Mouse (Mus musculus) urinary bladder, postnatal 14 days (tissue): Measurements from ENCODE around the gene Cabp2.
"Not testable (repeated sequence)": the region's sequence is repeated elsewhere in the genome, so short reads cannot be mapped to it uniquely, and the experiment has no call there.

ENCODE experiments used
- DNase-seq: peaks from one replicate; pipeline ENCODE4 v3.0.0; 2021; ENCODE audit warnings: low spot score

Cabp2 gene

DNA sequence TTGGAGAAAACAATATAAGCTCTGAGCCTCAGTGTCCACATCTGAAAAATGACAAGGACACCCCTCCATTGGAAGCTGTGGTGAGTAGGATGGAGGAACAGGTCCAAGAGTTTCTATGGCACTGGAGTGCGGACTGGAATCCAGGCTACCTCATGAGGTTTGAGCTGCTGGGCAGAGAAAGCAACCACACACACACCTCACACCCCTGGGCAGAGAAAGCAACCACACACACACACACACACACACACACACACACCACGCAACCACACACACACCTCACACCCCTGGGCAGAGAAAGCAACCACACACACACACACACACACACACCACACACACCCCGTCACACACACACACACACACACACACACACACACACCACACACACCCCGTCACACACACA lies 43.9 kb downstream of the Cabp2 start:
- DNase-seq, result not testable (repeated sequence)

DNA sequence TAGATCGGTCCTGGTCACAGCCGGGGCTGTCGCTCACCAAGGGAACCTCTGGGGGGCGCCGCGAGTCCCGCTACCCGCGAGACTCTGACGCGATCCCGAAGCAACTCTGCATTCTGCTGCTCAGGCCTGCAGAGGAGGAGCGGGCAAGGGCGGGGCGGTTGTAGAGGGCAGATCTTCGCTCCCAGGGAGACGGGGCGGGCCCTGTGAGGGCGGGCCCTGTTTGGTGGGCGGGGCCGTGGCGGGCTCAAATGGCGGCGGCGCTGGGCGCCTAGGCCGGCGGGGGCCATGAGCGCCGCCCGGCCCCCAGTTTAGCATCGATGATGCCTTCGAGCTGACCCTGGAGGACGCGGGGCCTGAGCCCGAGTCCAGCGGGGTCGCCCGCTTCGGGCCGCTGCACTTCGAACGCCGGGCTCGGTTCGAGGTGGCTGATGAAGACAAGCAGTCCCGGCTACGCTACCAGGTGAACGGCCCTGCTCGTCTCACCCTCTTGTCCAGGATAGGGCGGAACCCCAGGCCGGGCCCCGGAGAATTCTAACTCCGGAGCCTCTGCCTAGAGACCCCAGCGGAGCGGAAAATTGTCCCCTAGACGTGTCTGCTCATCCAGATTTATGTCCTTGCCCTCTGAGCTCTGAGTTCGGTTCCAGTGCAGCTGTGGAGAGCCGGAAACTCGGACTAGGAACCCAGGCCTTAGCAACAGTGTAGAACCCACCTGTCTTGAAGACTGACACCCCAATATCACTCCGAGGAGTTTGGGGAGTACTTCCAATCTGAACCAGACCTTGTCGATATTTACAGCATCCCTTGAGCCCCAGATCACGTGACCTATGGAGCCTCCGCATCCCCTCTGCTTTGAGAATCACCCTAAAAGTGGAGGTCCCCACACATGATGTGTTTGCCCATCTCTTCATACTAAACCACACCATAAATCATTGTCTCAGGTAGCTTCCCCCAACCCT lies 44.6 kb downstream of the Cabp2 start, which contains the start of gene Aip:
Aip (minus strand) TSS at position 118 of the 956 bp plus-strand sequence.
- DNase-seq, result peak; percentile 99

DNA sequence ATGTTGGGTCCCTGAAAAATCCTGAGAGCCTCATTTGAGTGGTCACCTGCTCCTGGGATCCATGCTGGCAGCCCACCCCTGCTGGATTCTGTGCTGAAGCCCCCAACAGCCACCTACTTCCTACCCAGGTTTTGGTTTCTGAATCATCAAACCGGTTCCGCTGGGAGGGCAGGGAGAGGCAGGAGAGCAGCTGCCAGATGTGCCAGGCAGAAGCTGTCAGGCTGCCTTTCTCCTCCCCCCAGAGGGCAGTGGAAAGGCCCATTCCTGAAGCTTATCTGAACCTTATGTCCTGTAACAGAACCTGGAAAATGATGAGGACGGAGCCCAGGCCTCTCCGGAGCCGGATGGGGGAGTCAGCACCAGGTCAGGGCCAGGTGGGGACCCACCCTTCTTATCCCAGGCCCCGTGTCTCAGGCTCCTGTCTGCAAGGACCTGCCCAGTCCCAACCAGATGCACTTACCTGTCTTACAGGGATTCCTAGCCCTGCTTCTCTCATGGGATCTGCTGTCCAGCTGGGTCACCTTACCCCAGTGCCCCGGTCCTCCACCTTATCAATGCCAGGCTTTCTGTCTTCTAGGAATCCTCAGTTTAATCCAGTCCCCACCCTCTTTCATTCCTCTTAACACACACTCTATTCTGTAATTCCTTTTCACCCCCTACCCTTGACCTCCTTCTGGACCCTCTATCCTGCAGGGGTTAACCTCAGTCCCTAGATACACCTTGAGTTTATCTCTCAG lies 45.5 kb downstream of the Cabp2 start:
- peak; percentile 81 for DNase-seq

DNA sequence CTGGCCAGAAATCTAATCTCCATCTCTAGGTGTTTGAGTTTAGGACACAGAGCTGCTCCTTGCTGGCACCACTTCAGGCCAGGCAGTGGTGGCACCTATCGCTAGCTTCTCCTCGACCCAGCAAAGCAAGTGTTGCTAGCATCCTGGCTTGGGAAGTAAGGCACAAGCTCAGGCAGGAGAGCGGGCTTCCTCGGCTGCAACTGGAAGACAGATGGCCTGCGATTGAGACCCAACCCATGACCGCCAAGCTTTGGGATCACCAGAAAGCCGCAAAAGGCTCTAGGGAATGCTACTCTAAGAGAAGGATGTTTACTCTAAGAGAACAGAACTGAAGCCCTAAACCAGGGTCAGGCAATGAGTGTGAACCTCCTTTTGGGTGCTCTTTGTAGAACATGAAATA lies 48.1 kb downstream of the Cabp2 start:
- DNase-seq, result no peak

DNA sequence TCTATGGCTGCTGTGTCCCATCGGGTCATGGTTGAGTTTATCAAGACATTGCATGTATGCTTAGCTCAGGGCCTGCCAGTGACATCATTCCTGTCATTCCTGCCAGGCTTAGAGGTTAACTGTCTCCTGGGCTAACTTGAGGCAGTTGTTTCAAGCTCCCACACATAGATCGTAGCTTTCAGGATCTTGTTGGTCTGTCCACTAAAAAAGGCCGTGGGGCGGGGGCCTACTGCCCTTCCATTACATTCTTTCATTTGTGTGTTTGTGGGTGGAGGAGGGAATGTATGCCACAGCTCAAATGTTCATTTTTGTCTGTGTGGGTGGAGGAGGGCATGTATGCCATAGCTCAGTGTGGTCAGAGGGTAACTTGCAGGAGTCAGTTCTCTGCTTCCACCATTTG lies 48.7 kb downstream of the Cabp2 start:
- DNase-seq, result no peak

DNA sequence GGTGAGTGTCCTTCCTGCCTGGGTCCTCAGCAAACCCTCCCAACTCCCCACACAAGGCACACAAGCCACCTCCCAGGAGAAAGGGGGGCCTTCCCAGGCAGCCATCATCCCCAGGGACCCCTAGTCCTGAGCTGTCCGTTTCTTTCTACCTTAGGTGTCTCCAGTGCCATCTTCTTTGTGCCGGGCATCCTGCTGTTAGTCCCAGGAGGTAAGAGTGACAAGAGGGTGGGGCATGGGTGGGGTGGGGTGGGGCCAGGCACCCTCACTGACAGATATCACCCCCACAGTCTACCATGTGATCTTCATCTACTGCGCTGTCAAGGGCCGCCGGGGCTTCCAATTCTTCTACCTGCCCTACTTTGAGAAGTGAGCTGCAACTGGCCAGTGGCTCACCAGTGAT lies 49.7 kb downstream of the Cabp2 start:
- DNase-seq, result no peak

DNA sequence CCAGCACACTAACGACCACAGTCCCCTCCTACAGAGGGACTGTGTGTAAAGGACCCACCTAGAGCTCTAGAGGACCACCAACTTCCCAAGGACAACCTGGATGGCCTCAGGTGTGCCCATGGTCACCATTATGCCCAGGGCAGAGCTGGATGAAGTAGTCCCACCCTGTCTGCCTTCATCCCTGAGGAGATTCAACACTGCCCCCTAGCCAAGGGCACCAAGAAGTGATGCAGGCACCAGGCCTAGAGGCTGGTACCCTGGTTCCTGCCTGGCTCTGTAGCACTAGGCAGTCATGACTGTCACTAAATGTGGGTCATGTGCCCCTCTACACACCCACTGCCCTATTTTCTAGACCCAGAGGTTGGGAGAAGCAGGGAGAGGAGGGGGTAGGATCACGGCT lies 50.4 kb downstream of the Cabp2 start:
- no peak for DNase-seq

DNA sequence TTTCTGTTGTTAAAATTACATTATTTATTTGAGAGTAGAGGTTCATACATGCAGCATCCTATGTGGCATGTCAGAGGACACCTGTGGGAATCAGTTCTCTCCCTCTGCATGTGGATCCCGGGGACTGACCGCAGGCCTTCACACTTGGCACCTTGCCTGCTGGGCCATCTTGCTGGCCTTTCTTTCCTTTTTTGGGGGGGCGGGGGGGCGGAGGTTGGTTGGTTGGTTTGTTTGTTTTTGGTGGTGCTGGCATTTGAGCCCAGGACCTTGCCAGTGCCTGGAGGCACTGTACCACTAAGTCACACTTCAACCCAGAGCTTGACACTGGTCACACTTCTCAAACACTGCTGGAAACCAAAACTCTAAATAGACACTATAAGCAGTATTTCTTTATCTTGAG lies 53.0 kb downstream of the Cabp2 start:
- no peak for DNase-seq

DNA sequence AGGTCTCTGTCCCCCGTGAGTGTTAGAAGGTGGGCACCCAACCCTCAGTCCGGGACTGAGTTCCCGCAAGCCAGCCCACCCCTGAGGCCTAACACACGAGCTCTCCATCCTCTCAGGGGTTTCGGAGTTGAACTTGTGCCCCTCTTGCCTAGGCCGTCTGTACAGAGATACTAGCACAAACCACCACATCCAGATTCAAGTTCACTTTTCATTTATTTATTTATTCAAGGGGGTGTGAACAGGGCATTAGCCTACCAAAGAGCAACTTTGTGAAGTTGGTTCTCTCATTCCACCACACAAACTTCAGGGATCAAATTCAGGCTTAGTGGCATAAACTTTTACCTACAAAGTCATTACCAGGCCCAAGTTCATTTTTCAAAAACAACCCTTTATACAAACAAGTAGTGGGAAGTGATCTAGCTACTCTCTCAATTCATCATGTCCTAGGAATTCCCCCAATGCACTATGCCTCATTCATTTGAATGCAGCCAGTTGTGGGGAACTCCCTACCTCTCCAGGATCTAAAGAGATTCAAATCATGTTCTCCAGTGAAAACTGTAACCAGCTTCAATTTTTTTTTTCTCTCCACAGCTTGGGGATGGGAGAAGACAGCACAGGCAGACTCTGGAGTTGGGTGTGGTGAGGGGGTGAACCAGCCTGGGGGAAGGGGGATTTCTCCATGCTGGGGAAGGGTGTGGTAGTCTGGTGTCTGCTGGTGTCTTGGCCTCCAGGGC lies 54.0 kb downstream of the Cabp2 start:
- not testable (repeated sequence) for DNase-seq

DNA sequence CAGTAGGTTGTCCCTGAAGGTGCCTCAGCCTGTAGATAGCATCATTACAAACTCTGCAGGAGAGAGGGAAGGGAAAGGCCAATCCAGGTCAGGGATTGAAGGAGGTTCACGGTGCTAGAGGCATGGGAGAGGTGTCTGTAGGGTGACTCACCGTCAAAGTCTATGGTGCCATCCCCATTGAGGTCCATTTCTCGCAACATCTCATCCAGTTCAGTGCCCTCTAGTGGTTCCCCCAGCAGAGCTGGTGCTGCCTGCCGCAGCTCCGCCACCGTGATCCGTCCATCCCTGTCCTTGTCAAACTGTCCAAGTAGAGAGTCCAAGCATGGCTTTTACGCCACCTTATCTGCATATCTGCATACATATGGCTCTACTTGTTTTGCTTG lies 54.6 kb downstream of the Cabp2 start:
- not testable (repeated sequence) for DNase-seq

DNA sequence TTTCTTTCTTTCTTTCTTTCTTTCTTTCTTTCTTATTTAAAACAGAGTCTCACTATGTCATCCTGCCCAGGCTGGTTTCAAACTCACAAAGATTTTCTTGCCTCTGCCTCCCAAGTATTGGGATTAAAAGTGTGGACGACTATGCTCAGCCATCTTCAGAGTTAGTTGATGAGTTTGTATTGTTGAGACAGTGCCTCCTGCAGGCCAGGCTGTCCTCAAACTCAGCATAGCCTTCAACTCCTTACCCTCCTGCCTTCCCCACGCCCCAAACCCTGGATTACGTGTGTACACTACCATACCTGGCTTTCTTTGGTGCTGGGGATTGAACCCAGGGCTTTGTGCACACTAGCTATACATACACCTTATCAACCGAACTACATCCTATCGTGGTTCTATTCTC lies 55.1 kb downstream of the Cabp2 start:
- DNase-seq, result no peak
